Mouse (Mus musculus) limb, embryonic 10.5 days (tissue): ENCODE results near the gene 9530003J23Rik. TPM values are rescaled to one million over a fixed set of nuclear protein-coding genes. Genes with fewer than 3 reads are reported as not detected.
"Not testable (repeated sequence)": the region's sequence is repeated elsewhere in the genome, so short reads cannot be mapped to it uniquely, and the experiment has no call there.

ENCODE experiments used
- DNase-seq: peaks from one replicate; pipeline ENCODE4 v3.0.0-alpha.2; 2017; ENCODE audit warnings: low spot score
- H3K27ac ChIP-seq: fragments of 300-500 bp; sonication (generic); 2 replicates; pipeline ENCODE4 v1.5.1; 2016; ENCODE audit warnings: mild to moderate bottlenecking
- H3K27me3 ChIP-seq: fragments of 300-500 bp; sonication (generic); 2 replicates; pipeline ENCODE4 v1.6.1; 2016; ENCODE audit warnings: low read depth, mild to moderate bottlenecking; ENCODE audit not compliant: poor library complexity, severe bottlenecking
- H3K36me3 ChIP-seq: fragments of 300-500 bp; sonication (generic); 2 replicates; pipeline ENCODE4 v1.6.1; 2016; ENCODE audit warnings: mild to moderate bottlenecking, moderate library complexity
- H3K4me1 ChIP-seq: fragments of 300-500 bp; sonication (generic); 2 replicates; pipeline ENCODE4 v1.6.1; 2016
- H3K4me3 ChIP-seq: fragments of 300-500 bp; sonication (generic); 2 replicates; pipeline ENCODE4 v1.5.1; 2016; ENCODE audit warnings: mild to moderate bottlenecking, moderate library complexity
- H3K9me3 ChIP-seq: fragments of 300-500 bp; sonication (generic); replicated peaks from 2 replicates; pipeline ENCODE4 v1.6.1; 2016; ENCODE audit warnings: mild to moderate bottlenecking
- WGBS: fragments of 180-500 bp; shearing (Covaris S2); methylation state at CpG from one replicate; pipeline ENCODE4 v1.1.7; 2016; 5-methylcytosine and 5-hydroxymethylcytosine counted together
- polyA plus RNA-seq: library from polyadenylated mRNA; unstranded; fragments of >200 nt; fragmentation: Nextera tagmentation; extraction: Ambion mirVana; gene quantifications from 2 replicates; pipeline ENCODE4 v1.2.1, GENCODE M21; 2016

The 9530003J23Rik gene
- polyA plus RNA-seq, 1 experiment from 2014 or later: not detected

GRCm38 (mm10) chr10:117218351-117218750, 20.2 kb downstream of the 9530003J23Rik start:
- Histone ChIP-seq H3K4me1 (peaks cover 10% of the 10 kb centered on the region), H3K27me3 (no peaks in the 10 kb centered on the region), H3K36me3 (peaks cover 89% of the 10 kb centered on the region), H3K27ac (no peak overlapping the region), H3K9me3 (no peaks in the 10 kb centered on the region), H3K4me3 (no peak overlapping the region)
- 95% methylated on average over 8 of the region's 8 CpGs for WGBS
- no peak for DNase-seq

GRCm38 (mm10) chr10:117217246-117217840, 21.2 kb downstream of the 9530003J23Rik start:
- Histone ChIP-seq H3K4me3 (no peak overlapping the region), H3K27ac (no peak overlapping the region), H3K4me1 (0 out of 2 replicates have a peak, but pooled peaks cover 2% of the 10 kb centered on the region), H3K27me3 (no peaks in the 10 kb centered on the region), H3K9me3 (no peaks in the 10 kb centered on the region), H3K36me3 (peaks cover 93% of the 10 kb centered on the region)
- no peak for DNase-seq
- 85% methylated on average over 20 of the region's 20 CpGs for WGBS

- Histone ChIP-seq H3K4me3 (no peak overlapping the region), H3K36me3 (peaks cover 89% of the 10 kb centered on the region), H3K4me1 (no peaks in the 10 kb centered on the region), H3K27me3 (no peaks in the 10 kb centered on the region), H3K9me3 (no peaks in the 10 kb centered on the region), H3K27ac (no peak overlapping the region)
- peak; percentile 61 for DNase-seq
- WGBS: 72% methylated on average over 5 of the region's 5 CpGs
Observed at GRCm38 (mm10) chr10:117216793-117217192, 21.7 kb downstream of the 9530003J23Rik start.

GRCm38 (mm10) chr10:117216132-117216495, 22.4 kb downstream of the 9530003J23Rik start:
- peaks cover 86% of the 10 kb centered on the region for H3K36me3 ChIP-seq
- no peaks in the 10 kb centered on the region for H3K9me3 ChIP-seq
- H3K4me1 ChIP-seq: no peaks in the 10 kb centered on the region
- H3K27ac ChIP-seq: no peak overlapping the region
- no peak for DNase-seq
- 97% methylated on average over 9 of the region's 9 CpGs for WGBS
- H3K4me3 ChIP-seq: no peak overlapping the region
- H3K27me3 ChIP-seq: no peaks in the 10 kb centered on the region

- 94% methylated on average over 25 of the region's 25 CpGs for WGBS
- H3K4me3 ChIP-seq: no peak overlapping the region
- no peaks in the 10 kb centered on the region for H3K4me1 ChIP-seq
- H3K9me3 ChIP-seq: no peaks in the 10 kb centered on the region
- no peaks in the 10 kb centered on the region for H3K27me3 ChIP-seq
- H3K36me3 ChIP-seq: peaks cover 80% of the 10 kb centered on the region
- no peak overlapping the region for H3K27ac ChIP-seq
- no peak for DNase-seq
Observed at GRCm38 (mm10) chr10:117215409-117216131, 22.9 kb downstream of the 9530003J23Rik start.

- no peaks in the 10 kb centered on the region for H3K27me3 ChIP-seq
- WGBS: 91% methylated on average over 6 of the region's 6 CpGs
- H3K4me1 ChIP-seq: 0 out of 2 replicates have a peak, but pooled peaks cover 6% of the 10 kb centered on the region
- H3K36me3 ChIP-seq: peaks cover 38% of the 10 kb centered on the region
- H3K4me3 ChIP-seq: no peak overlapping the region
- H3K27ac ChIP-seq: no peak overlapping the region
- no peaks in the 10 kb centered on the region for H3K9me3 ChIP-seq
- DNase-seq: no peak
Observed at GRCm38 (mm10) chr10:117211023-117211422, 27.5 kb downstream of the 9530003J23Rik start.

- Histone ChIP-seq H3K27ac (no peak overlapping the region), H3K9me3 (no peaks in the 10 kb centered on the region)
- peak; percentile 59 for DNase-seq
Observed at GRCm38 (mm10) chr10:117209469-117209938, 29.0 kb downstream of the 9530003J23Rik start.

GRCm38 (mm10) chr10:117208787-117209186, 29.7 kb downstream of the 9530003J23Rik start:
- peaks cover 16% of the 10 kb centered on the region for H3K36me3 ChIP-seq
- not testable (repeated sequence) for DNase-seq, H3K4me1 ChIP-seq, H3K27me3 ChIP-seq, H3K27ac ChIP-seq, H3K9me3 ChIP-seq, H3K4me3 ChIP-seq
- 92% methylated on average over 6 of the region's 6 CpGs for WGBS

More at GRCm38 (mm10) chr10:117209469-117209938, 29.0 kb downstream of the 9530003J23Rik start:
- Histone ChIP-seq H3K4me1 (0 out of 2 replicates have a peak, but pooled peaks cover 6% of the 10 kb centered on the region), H3K27me3 (no peaks in the 10 kb centered on the region), H3K4me3 (peak overlapping the region; percentile 41), H3K36me3 (peaks cover 23% of the 10 kb centered on the region)
- WGBS: 20% methylated on average over 11 of the region's 11 CpGs

- H3K36me3 ChIP-seq: peaks cover 14% of the 10 kb centered on the region
- no peaks in the 10 kb centered on the region for H3K27me3 ChIP-seq
- H3K4me1 ChIP-seq: peaks cover 12% of the 10 kb centered on the region
- H3K4me3 ChIP-seq: no peak overlapping the region
- H3K27ac ChIP-seq: no peak overlapping the region
- no peaks in the 10 kb centered on the region for H3K9me3 ChIP-seq
- 85% methylated on average over 15 of the region's 15 CpGs for WGBS
- DNase-seq: no peak
Observed at GRCm38 (mm10) chr10:117208221-117208620, 30.3 kb downstream of the 9530003J23Rik start.

- whole genome bisulfite sequencing: 89% methylated on average over 3 of the region's 3 CpGs
- no peak overlapping the region for H3K27ac ChIP-seq
- no peaks in the 10 kb centered on the region for H3K36me3 ChIP-seq
- DNase-seq: no peak
- H3K27me3 ChIP-seq: no peaks in the 10 kb centered on the region
- peaks cover 21% of the 10 kb centered on the region for H3K4me1 ChIP-seq
- H3K9me3 ChIP-seq: no peaks in the 10 kb centered on the region
- no peak overlapping the region for H3K4me3 ChIP-seq
Observed at GRCm38 (mm10) chr10:117206070-117206469, 32.4 kb downstream of the 9530003J23Rik start.

GRCm38 (mm10) chr10:117203558-117203981, 34.9 kb downstream of the 9530003J23Rik start:
- DNase-seq: no peak
- Histone ChIP-seq H3K4me3 (no peak overlapping the region), H3K27me3 (no peaks in the 10 kb centered on the region), H3K36me3 (no peaks in the 10 kb centered on the region), H3K9me3 (no peaks in the 10 kb centered on the region), H3K4me1 (peaks cover 29% of the 10 kb centered on the region), H3K27ac (no peak overlapping the region)
- 70% methylated on average over 2 of the region's 2 CpGs for WGBS

GRCm38 (mm10) chr10:117202981-117203557, 35.4 kb downstream of the 9530003J23Rik start:
- H3K27ac ChIP-seq: no peak overlapping the region
- H3K4me3 ChIP-seq: no peak overlapping the region
- H3K36me3 ChIP-seq: no peaks in the 10 kb centered on the region
- DNase-seq: no peak
- H3K4me1 ChIP-seq: peaks cover 29% of the 10 kb centered on the region
- H3K9me3 ChIP-seq: no peaks in the 10 kb centered on the region
- no peaks in the 10 kb centered on the region for H3K27me3 ChIP-seq
- WGBS: 79% methylated on average over 17 of the region's 17 CpGs

GRCm38 (mm10) chr10:117199701-117200100, 38.8 kb downstream of the 9530003J23Rik start:
- 59% methylated on average over 3 of the region's 3 CpGs for whole genome bisulfite sequencing
- no peaks in the 10 kb centered on the region for H3K27me3 ChIP-seq
- H3K36me3 ChIP-seq: no peaks in the 10 kb centered on the region
- H3K27ac ChIP-seq: no peak overlapping the region
- peaks cover 31% of the 10 kb centered on the region for H3K4me1 ChIP-seq
- H3K9me3 ChIP-seq: no peaks in the 10 kb centered on the region
- no peak for DNase-seq
- no peak overlapping the region for H3K4me3 ChIP-seq
